Comparison of ENCODE assay signal across 15 mouse cellular contexts in genomic region chr6:121328417-121328884, GRCm38 (mm10). TPM values are rescaled to one million over a fixed set of nuclear protein-coding genes. Genes with fewer than 3 reads are reported as not detected.
A peak's percentile ranks its signal among the peaks of the same experiment; 100 is the strongest.
DNase-seq lines count a peak whose midpoint lies in the region; ATAC-seq and TF ChIP-seq lines count a peak whose summit lies in the region.
"Had no signal": no experiment of that assay in that cellular context is flagged by ENCODE, and none has a peak within 500 bp of the region (broad histone marks: within the 10 kb centered on the region; RNA-seq: fewer than 3 reads in every experiment).

No protein-coding gene starts in this region.

- TF ChIP-seq CTCF in forebrain, postnatal 0 days (IDR thresholded peaks at IDR 0.05; ENCODE audit: low read depth): no peak

- WGBS in forebrain, postnatal 0 days: 36% methylated on average over 9 of the region's 9 CpGs

- peak; percentile 59 for ATAC-seq in forebrain, postnatal 0 days
- ATAC-seq: inflammation-experienced regulatory T-cells, adult 6 months had no signal

- peak; percentile 33 for DNase-seq in layer of hippocampus, adult 11-12 months (ENCODE audit: low spot score)
- DNase-seq in layer of hippocampus, adult 9-10 months (ENCODE audit: low spot score): no peak
- DNase-seq in cerebellum, adult 18-20 months: peak; percentile 84 to 86
- DNase-seq in forebrain, postnatal 0 days: peak; percentile 85
- peak; percentile 23 for DNase-seq in left cerebral cortex, postnatal 36 days (ENCODE audit: low spot score in 2 of 2)
- DNase-seq in ovary, postnatal 14 days (ENCODE audit: low spot score): no peak
- no peak for DNase-seq in testis, postnatal 10 days (ENCODE audit: low spot score)
- no peak for DNase-seq in c-Kit-positive CD71-positive TER-119-positive erythroid progenitor cells, embryonic 14.5 days (ENCODE audit: low spot score)
- DNase-seq: retina, postnatal 1 day had no signal

- intact Hi-C loops in left cerebral cortex, postnatal 36 days (cut with DNase I): no loop called here

- no peaks in the 10 kb centered on the region for H3K9me3 ChIP-seq in forebrain, postnatal 0 days (ENCODE audit: low read length)

- 0 out of 2 replicates have a peak overlapping the region, but pooled peaks have one; percentile 21 for H3K27ac ChIP-seq in forebrain, postnatal 0 days (ENCODE audit: low read depth, low read length)
- H3K27ac ChIP-seq: liver, embryonic 14.5 days; macrophage; stomach, postnatal 0 days had no signal

- H3K36me3 ChIP-seq in forebrain, postnatal 0 days (ENCODE audit: insufficient read depth): no peaks in the 10 kb centered on the region

- no peaks in the 10 kb centered on the region for H3K4me1 ChIP-seq in forebrain, postnatal 0 days (ENCODE audit: insufficient read depth)

- H3K4me3 ChIP-seq in forebrain, postnatal 0 days (ENCODE audit: low read depth, low read length): no peak overlapping the region
- H3K4me3 ChIP-seq: myocyte had no signal

- no peak overlapping the region for H3K4me2 ChIP-seq in forebrain, postnatal 0 days (ENCODE audit: low read depth)

- no peaks in the 10 kb centered on the region for H3K27me3 ChIP-seq in forebrain, postnatal 0 days (ENCODE audit: insufficient read depth, low read length)

- H3K9ac ChIP-seq in forebrain, postnatal 0 days: no peak overlapping the region
- H3K9ac ChIP-seq: liver, embryonic 14.5 days had no signal

RNA-seq across cellular contexts. Expression of gene Slc6a12, which starts 14.4 kb away (rescaled TPM):
- 5.0 and 5.6 TPM in 2 replicates for total RNA-seq in forebrain, postnatal 0 days (2014; rRNA removed)
- polyA plus RNA-seq in forebrain, postnatal 0 days (2015; fragmentation: Nextera tagmentation; extraction: Ambion mirVana): 2.1 and 2.8 TPM in 2 replicates
- total RNA-seq in left cerebral cortex, postnatal 36 days (2021): 1 to 10 TPM in 1 of 2 experiments, under 1 TPM in 1; 0.72 to 1.7 TPM
- total RNA-seq: heart, adult 8-10 months had no signal
- polyA plus RNA-seq: inflammation-experienced regulatory T-cells, adult 6 months; macrophage; myocyte had no signal

RNA-seq across cellular contexts. Expression of gene Slc6a13, which starts 28.4 kb away (rescaled TPM):
- 40.2 and 45.7 TPM in 2 replicates for total RNA-seq in forebrain, postnatal 0 days (2014; rRNA removed)
- polyA plus RNA-seq in forebrain, postnatal 0 days (2015; fragmentation: Nextera tagmentation; extraction: Ambion mirVana): 43.5 and 45.9 TPM in 2 replicates
- 10 to 100 TPM; 12.4 to 18.9 TPM for total RNA-seq in left cerebral cortex, postnatal 36 days (2021)
- polyA plus RNA-seq: macrophage had no signal

Comparison
In these comparisons a context has a peak if more than half of its experiments do, and no peak if none do; other contexts are left out.
1. DNase-seq: peak in layer of hippocampus, adult 11-12 months (single experiment), cerebellum, adult 18-20 months (2 of 2), forebrain, postnatal 0 days (single experiment) and left cerebral cortex, postnatal 36 days (2 of 2); none in layer of hippocampus, adult 9-10 months (single experiment), ovary, postnatal 14 days (single experiment), testis, postnatal 10 days (single experiment) and c-Kit-positive CD71-positive TER-119-positive erythroid progenitor cells, embryonic 14.5 days (single experiment).